Mouse (Mus musculus) mouse trophoblast stem cell (cell line): ENCODE data around the gene Sgsm1.

ENCODE experiments used
- in situ Hi-C, 2 experiments: fragments of 300-500 bp; cut with MseI, MboI; formaldehyde crosslinking; loops; 2 replicates in 1 of 2; 3 replicates in 1 of 2; pipeline ENCODE4 v1.15.1; 2025

Sgsm1 gene

DNA sequence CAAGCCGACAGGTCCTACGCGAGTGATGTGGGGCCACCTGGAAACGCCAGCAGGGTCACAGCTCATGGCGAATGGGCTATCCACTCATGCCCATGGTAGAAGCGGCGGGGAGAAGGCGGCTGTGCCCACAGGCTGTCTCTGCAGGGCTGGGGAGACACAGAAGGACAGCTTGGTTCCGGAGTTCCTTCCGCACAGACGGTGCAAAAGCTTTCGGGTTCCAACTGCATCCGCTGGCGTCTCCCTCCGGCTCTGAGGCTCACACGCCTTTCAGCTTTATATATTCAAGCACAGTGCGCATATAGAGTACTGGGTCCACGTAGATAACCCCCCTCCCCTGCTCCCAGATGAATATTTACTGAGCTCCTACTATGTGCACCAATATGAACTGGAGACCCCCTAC, 116.8 kb downstream of the Sgsm1 start:
- in situ Hi-C loops = no loop called here
